Mouse (Mus musculus) left cerebral cortex, adult 6 months (tissue): ENCODE measurements around the gene Pfpl. TPM values are rescaled to one million over a fixed set of nuclear protein-coding genes. Genes with fewer than 3 reads are reported as not detected.

Source experiments
- long read RNA-seq, 2 experiments: library from polyadenylated mRNA; unstranded; transcript quantifications; one replicate each; pipeline ENCODE4 v2.0.0; 2019 to 2020
- polyA plus RNA-seq: library from polyadenylated mRNA; unstranded; fragments of <200 nt; fragmentation: Nextera tagmentation; gene quantifications from 2 replicates; pipeline ENCODE4 v1.2.3, GENCODE M21; 2021

The Pfpl gene
- polyA plus RNA-seq = not detected in 2 replicates
- long read RNA-seq, experiment 1 = 0 reads
- long read RNA-seq, experiment 2 = 0 reads

DNA sequence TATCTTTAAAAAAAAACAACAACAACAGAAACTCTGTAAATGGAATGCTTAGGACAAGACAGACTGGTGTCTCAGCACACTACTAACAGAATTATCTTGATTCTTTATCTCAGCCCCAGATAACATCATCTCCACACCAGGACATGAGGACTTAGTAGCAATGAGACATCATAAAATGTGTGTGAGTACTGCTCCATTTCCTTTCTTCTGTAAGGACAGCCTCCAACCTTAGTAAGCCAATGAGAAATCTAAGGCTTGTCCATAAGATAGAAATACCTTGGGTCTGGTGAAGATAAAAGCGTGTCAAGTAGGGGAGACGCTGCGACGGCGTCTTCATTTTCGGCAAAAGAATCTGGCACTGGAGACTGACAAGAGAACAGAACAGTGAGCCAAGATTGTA, at the start of gene Pfpl:
TSS of gene Pfpl (plus strand) at position 301 of the 400 bp plus-strand sequence.

DNA sequence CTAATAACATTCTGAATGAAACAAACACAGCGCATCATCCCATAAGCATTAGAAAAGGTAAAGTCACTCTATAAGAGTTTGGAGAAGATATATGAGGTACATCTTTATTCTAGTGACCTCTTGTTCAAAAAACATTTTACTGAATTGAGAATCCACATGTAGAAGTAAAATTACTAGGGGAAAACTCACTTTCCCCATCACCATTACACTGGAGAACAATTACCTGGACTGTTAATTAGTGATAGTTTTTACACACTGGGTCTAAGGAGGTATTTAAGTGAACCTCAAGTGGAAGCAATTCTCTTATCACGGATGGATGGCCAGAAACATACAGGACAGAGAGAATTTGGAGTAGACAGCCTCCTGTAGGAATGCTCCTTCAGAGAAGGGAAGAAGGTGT, 40.7 kb upstream of the Pfpl start, which contains the start of gene Olfr1440:
TSS of gene Olfr1440 (plus strand) at position 301 of the 400 bp plus-strand sequence.

DNA sequence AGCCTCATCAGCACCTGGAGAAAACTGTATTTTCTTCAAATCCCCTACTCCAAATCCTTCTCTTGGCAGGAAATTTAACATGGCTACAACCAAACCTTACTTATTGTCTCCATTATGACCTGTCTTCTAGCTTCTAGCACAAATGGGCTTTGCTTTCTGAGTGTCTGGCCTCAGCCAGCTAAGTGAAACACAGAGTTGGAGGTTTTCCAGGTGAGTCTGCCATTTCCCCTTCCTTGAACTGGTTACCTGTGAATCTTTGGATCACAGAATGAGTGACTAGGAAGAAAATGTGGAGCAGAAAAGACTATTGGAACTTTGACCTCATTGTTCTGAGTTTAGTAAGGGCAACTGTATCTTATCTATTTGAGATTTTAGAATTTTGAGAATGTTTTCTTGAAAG, 10.3 kb upstream of the Pfpl start, which contains the start of gene Olfr1441:
TSS of gene Olfr1441 (plus strand) at position 73 of the 400 bp plus-strand sequence.

DNA sequence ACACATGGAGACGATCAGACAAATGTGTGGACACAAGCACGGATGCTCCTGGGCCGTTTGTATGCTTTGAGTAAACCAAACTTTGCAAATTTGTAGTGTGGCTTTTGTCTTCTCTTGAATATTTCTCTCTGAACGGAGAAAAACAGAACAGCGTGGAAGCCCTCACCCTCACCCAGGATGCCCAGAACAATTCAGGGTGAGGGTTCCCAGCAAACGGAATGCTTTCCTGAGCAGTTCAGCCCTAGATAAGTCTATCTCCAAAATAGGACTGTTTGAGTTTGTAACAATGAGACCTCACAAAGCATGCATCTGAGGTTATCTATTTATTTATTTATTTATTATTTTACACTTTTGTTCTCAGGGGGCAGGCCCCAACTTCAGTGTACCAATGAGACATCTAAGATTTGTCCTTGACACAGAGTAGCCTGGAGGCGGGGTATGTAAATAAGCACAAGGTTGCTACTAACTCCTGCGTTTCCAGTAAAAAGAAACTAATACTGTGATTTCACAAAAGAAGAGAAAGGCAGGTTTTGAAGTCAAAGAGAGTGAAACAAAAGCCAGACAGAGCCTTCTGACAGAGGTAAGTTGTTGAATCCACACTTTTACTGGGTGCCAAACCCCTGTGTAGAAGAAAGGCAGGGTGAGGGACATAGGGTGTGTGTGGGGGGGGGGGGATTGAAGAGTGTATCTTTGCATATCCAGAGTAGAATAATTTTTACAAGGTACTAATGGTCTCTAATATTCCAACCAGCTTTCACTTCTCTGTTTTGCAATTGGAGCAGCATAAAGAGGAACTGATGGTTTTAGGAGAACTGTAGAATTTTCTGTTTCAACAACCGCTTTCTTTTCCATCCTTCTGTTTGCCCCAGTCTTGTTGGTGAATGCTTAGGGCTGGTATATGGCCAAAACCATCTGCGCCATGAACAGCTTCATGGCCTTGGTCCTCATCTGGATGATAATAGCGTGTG, 32.9 kb downstream of the Pfpl start, which contains the start of gene Mpeg1:
TSS of gene Mpeg1 (plus strand) at position 498 of the 968 bp plus-strand sequence.

Other genes with a start within 250 kb of the Pfpl start
- gene Olfr1431, start 227.3 kb upstream of the Pfpl start, polyA plus RNA-seq = not detected in 2 replicates
- not detected in 2 replicates for gene Olfr1432, start 195.3 kb upstream of the Pfpl start, polyA plus RNA-seq
- not detected in 2 replicates for gene Olfr262, start 186.2 kb upstream of the Pfpl start, polyA plus RNA-seq
- gene Olfr235, start 166.9 kb upstream of the Pfpl start, polyA plus RNA-seq = not detected in 2 replicates
- gene Olfr1434, start 148.1 kb upstream of the Pfpl start, polyA plus RNA-seq = not detected in 2 replicates
- gene Olfr1436, start 128.8 kb upstream of the Pfpl start, polyA plus RNA-seq = not detected in 2 replicates
- gene Olfr1437, start 102.8 kb upstream of the Pfpl start, polyA plus RNA-seq = not detected in 2 replicates
- not detected in 2 replicates for gene Olfr1438-ps1, start 92.0 kb upstream of the Pfpl start, polyA plus RNA-seq
- gene Olfr1440, start 40.6 kb upstream of the Pfpl start, polyA plus RNA-seq = not detected in 2 replicates
- gene Olfr1441, start 10.5 kb upstream of the Pfpl start, polyA plus RNA-seq = not detected in 2 replicates
- 2.7 and 3.2 TPM in 2 replicates for gene Mpeg1, start 32.9 kb downstream of the Pfpl start, polyA plus RNA-seq
- 5.0 and 9.3 TPM in 2 replicates for gene Dtx4, start 73.5 kb downstream of the Pfpl start, polyA plus RNA-seq
- gene Fam111a, start 117.8 kb downstream of the Pfpl start, polyA plus RNA-seq = 0.82 and 1.0 TPM in 2 replicates
- gene Gm4952, start 172.1 kb downstream of the Pfpl start, polyA plus RNA-seq = 0.16 TPM in 1 of 2 replicates, not detected in the other
- gene Glyat, start 205.4 kb downstream of the Pfpl start, polyA plus RNA-seq = not detected in 2 replicates
- gene Olfr1442, start 242.5 kb downstream of the Pfpl start, polyA plus RNA-seq = not detected in 2 replicates